Mouse (Mus musculus) embryonic facial prominence, embryonic 14.5 days (tissue): ENCODE results near the gene Mrnip. TPM values are rescaled to one million over a fixed set of nuclear protein-coding genes. Genes with fewer than 3 reads are reported as not detected.

Source experiments
- ATAC-seq: fragments of 200-750 bp; cut with Nextera tagmentation; 2 replicates; pipeline ENCODE4 v1.8.0; 2017; ENCODE audit warnings: low read depth, moderate number of reproducible peaks, moderate TSS enrichment
- DNase-seq: peaks from one replicate; pipeline ENCODE4 v3.0.0-alpha.2; 2015; ENCODE audit warnings: low spot score
- H3K27ac ChIP-seq: fragments of 300-500 bp; sonication (generic); replicated peaks from 2 replicates; pipeline ENCODE4 v1.5.1; 2014; ENCODE audit warnings: low read depth, mild to moderate bottlenecking, low read length, moderate library complexity
- H3K27me3 ChIP-seq: fragments of 300-500 bp; sonication (generic); replicated peaks from 2 replicates; pipeline ENCODE4 v1.6.1; 2014; ENCODE audit warnings: low read length; ENCODE audit not compliant: control insufficient read depth, insufficient read depth
- H3K36me3 ChIP-seq: fragments of 300-500 bp; sonication (generic); 2 replicates; pipeline ENCODE4 v1.6.1; 2014; ENCODE audit warnings: low read length, mixed read lengths; ENCODE audit not compliant: control insufficient read depth, insufficient read depth
- H3K4me1 ChIP-seq: fragments of 300-500 bp; sonication (generic); 2 replicates; pipeline ENCODE4 v1.6.1; 2014; ENCODE audit warnings: antibody characterized with exemption, low read length; ENCODE audit not compliant: control insufficient read depth, insufficient read depth
- H3K4me2 ChIP-seq: fragments of 300-500 bp; sonication (generic); 2 replicates; pipeline ENCODE4 v1.6.1; 2014; ENCODE audit warnings: low read depth, mild to moderate bottlenecking, low read length, moderate library complexity, mixed read lengths
- H3K4me3 ChIP-seq: fragments of 300-500 bp; sonication (generic); 2 replicates; pipeline ENCODE4 v1.5.1; 2014; ENCODE audit warnings: low read depth, mild to moderate bottlenecking, low read length
- H3K9ac ChIP-seq: fragments of 300-500 bp; sonication (generic); 2 replicates; pipeline ENCODE4 v1.6.1; 2014; ENCODE audit warnings: low read depth, mild to moderate bottlenecking, low read length, moderate library complexity, mixed read lengths
- H3K9me3 ChIP-seq: fragments of 300-500 bp; sonication (generic); 2 replicates; pipeline ENCODE4 v1.6.1; 2016; ENCODE audit warnings: low read length; ENCODE audit not compliant: control insufficient read depth
- WGBS: fragments of 180-500 bp; shearing (Covaris S2); extraction: QIAGEN DNeasy Blood & Tissue Kit; methylation state at CpG from one replicate; pipeline ENCODE4 v1.1.7; 2014; 5-methylcytosine and 5-hydroxymethylcytosine counted together
- polyA plus RNA-seq: library from polyadenylated mRNA; unstranded; fragments of >200 nt; fragmentation: Nextera tagmentation; extraction: Ambion mirVana; gene quantifications from 2 replicates; pipeline ENCODE4 v1.2.1, GENCODE M21; 2014

Mrnip gene
- polyA plus RNA-seq, 1 experiment from 2014 or later = 17.7 TPM

DNA sequence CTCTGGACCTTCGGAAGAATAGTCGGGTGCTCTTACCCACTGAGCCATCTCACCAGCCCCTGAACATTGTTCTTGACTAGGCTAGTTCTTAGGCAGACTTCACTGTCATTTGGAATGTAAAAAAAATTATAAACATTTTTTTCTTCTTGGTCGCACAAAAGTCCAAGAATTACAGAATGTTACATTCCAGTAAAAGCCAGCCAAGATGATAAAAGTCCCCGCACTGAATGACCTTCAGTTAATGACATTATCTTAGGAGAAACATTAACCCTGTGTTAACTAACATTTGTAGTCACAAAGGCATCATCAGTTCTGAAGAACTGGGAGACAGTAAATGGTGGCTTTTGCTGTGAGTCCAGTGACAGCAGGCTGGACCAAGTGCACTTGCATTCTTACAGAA lies 16.1 kb downstream of the Mrnip start:
- DNase-seq (no peak), ATAC-seq (no peak)
- no peak overlapping the region for H3K4me2 ChIP-seq
- no peaks in the 10 kb centered on the region for H3K9me3 ChIP-seq
- no peak overlapping the region for H3K9ac ChIP-seq
- WGBS = 79% methylated on average over 4 of the region's 4 CpGs
- H3K4me1 ChIP-seq = no peaks in the 10 kb centered on the region
- H3K27ac ChIP-seq = no peak overlapping the region
- H3K36me3 ChIP-seq = peaks cover 9% of the 10 kb centered on the region; the same call in 1 of the 2 replicates
- no peaks in the 10 kb centered on the region for H3K27me3 ChIP-seq
- H3K4me3 ChIP-seq = no peak overlapping the region

DNA sequence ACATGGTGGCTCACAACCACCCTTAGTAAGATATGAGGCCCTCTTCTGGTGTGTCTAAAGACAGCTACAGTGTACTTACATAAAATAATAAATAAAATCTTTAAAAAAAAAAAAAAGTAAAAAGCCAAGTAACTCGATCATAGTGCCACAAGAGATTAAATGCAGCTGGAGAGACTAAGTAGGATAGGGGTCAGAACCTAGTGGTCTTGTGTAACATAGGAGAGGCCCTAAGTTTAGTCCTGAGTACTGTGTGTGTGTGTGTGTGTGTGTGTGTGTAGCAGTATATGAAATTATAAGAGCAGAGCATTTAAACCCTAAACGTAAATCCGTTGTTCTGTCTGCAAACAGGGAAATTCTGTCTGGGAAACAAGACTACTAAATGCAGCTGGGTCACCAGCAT lies 18.0 kb downstream of the Mrnip start:
- DNase-seq (no peak), ATAC-seq (no peak)
- 73% methylated on average over 3 of the region's 3 CpGs for WGBS
- Histone ChIP-seq H3K9me3 (no peaks in the 10 kb centered on the region), H3K4me1 (no peaks in the 10 kb centered on the region), H3K9ac (no peak overlapping the region), H3K27me3 (no peaks in the 10 kb centered on the region), H3K36me3 (peaks cover 14% of the 10 kb centered on the region; the same call in 1 of the 2 replicates), H3K27ac (no peak overlapping the region), H3K4me2 (no peak overlapping the region), H3K4me3 (no peak overlapping the region)

DNA sequence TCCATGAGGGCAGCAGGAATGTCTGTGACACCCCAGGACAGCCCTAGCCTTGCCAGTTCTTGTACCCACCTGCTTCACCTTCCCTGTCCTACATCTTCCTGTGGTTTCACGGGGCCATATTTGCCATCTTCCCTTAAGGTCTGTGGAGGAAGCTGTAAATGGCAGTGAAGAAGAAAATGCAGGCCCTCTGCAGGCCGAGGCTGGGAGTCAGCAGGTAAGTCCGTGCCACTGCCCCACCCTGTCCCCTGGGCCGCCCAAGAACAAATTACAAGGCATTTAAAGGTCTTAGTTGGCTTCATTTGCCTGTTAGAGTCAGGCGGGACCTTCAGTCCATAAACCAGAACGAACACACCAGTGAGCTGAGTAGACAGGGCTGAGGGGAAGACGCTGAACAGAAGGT lies 19.8 kb downstream of the Mrnip start:
- ATAC-seq = no peak
- Histone ChIP-seq H3K4me3 (no peak overlapping the region), H3K27ac (no peak overlapping the region), H3K9me3 (no peaks in the 10 kb centered on the region), H3K36me3 (peaks cover 31% of the 10 kb centered on the region), H3K4me2 (no peak overlapping the region), H3K9ac (no peak overlapping the region), H3K4me1 (no peaks in the 10 kb centered on the region), H3K27me3 (no peaks in the 10 kb centered on the region)
- 76% methylated on average over 7 of the region's 7 CpGs for WGBS
- no peak for DNase-seq

DNA sequence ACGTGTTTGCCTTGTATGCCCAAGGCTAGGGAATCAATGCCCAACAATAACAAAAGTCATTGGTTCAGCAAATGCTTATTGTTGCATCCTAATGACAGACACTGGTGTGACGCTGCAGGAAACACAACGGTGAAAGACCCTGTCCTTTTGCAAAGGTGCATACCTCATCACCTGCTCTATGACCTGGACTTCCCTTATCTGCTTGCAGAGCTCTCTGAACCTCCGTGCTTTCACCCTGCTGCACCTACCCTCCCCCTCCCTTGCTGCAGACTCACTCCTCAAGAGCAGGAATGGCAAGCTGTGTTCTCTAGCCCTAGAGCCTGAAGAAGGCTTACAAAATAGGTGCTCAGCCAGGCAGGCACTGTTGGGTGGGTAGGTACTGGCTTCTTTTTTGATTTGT lies 20.5 kb downstream of the Mrnip start:
- H3K27me3 ChIP-seq = no peaks in the 10 kb centered on the region
- no peak overlapping the region for H3K9ac ChIP-seq
- no peak overlapping the region for H3K27ac ChIP-seq
- no peaks in the 10 kb centered on the region for H3K9me3 ChIP-seq
- DNase-seq = no peak
- H3K36me3 ChIP-seq = peaks cover 38% of the 10 kb centered on the region
- H3K4me2 ChIP-seq = no peak overlapping the region
- no peak for ATAC-seq
- no peaks in the 10 kb centered on the region for H3K4me1 ChIP-seq
- 85% methylated on average over 4 of the region's 4 CpGs for WGBS
- H3K4me3 ChIP-seq = no peak overlapping the region

DNA sequence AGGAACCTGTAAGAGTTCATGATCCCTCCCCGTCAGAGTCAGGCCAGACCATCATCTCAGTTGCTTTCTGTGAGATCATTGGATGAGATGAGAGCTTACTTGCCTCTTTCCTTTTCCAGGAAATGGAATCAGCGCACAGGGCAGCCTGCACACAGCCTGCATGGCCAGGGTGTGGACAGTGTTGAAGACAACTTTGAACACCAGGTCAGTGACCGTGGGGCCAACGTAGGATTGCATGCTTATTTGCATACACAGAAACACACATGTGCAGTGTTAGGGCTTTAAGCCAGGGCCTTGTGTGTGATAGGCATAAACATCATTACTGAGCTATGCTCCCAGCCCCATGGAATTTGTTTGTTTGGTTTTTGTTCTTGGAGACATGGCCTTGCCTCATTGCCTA lies 23.3 kb downstream of the Mrnip start:
- no peak for ATAC-seq
- no peaks in the 10 kb centered on the region for H3K27me3 ChIP-seq
- H3K9ac ChIP-seq = no peak overlapping the region
- DNase-seq = no peak
- no peaks in the 10 kb centered on the region for H3K9me3 ChIP-seq
- H3K27ac ChIP-seq = no peak overlapping the region
- H3K4me2 ChIP-seq = no peak overlapping the region
- peaks cover 65% of the 10 kb centered on the region for H3K36me3 ChIP-seq
- 77% methylated on average over 4 of the region's 4 CpGs for WGBS
- no peaks in the 10 kb centered on the region for H3K4me1 ChIP-seq
- H3K4me3 ChIP-seq = no peak overlapping the region

DNA sequence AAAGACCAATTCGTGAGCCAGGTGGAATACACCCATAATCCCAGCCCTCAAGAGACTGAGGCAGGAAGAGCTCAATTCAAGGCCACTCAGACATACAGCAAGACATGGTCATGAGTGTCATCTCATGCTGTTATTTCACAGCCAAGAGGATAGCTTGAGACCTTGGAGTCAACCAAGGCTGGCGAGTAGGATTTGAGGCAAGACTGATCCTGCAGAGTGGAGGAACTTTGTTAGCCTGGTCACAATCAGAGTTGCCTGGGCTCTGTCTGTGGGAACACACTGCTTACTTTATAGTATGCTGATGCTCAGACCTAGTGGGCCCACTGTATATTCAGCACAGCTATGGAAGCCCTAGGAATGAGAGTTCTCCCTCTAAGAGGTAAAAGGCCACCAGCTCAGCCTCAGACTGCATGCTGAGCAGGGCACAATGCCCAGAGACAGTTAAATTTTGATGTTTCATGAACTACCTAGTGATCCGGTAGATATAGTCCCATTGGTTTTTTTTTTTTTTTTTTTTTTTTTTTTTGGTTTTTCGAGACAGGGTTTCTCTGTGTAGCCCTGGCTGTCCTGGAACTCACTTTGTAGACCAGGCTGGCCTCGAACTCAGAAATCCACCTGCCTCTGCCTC lies 24.1 kb downstream of the Mrnip start:
- no peak overlapping the region for H3K27ac ChIP-seq
- 78% methylated on average over 3 of the region's 5 CpGs for WGBS
- H3K4me1 ChIP-seq = no peaks in the 10 kb centered on the region
- no peaks in the 10 kb centered on the region for H3K27me3 ChIP-seq
- no peaks in the 10 kb centered on the region for H3K9me3 ChIP-seq
- ATAC-seq = no peak
- H3K9ac ChIP-seq = no peak overlapping the region
- no peak overlapping the region for H3K4me3 ChIP-seq
- DNase-seq = no peak
- peaks cover 73% of the 10 kb centered on the region for H3K36me3 ChIP-seq
- no peak overlapping the region for H3K4me2 ChIP-seq

DNA sequence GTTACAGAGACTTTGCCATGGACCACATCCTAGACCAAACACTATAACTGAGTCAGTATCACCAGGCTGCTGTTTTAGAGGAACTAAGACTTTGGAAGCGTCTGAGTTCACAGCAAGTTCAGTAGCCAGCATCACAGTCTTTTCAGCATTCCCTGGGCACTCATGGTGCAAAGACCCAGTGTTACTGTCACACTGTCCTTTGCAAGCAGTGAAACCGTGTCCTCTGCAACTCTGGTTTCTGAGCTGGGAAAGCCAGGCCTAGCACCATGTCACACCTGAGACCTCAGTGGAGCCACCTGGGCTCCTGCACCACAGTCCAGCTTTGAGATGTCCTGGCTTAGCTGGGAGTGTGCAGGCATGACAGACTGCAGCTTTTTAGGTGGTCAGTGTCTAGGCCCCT lies 24.7 kb downstream of the Mrnip start:
- no peaks in the 10 kb centered on the region for H3K9me3 ChIP-seq
- 98% methylated on average over 2 of the region's 2 CpGs for WGBS
- no peak overlapping the region for H3K4me2 ChIP-seq
- H3K36me3 ChIP-seq = peaks cover 79% of the 10 kb centered on the region
- H3K27ac ChIP-seq = no peak overlapping the region
- H3K27me3 ChIP-seq = no peaks in the 10 kb centered on the region
- H3K9ac ChIP-seq = no peak overlapping the region
- no peaks in the 10 kb centered on the region for H3K4me1 ChIP-seq
- ATAC-seq (no peak), DNase-seq (no peak)
- no peak overlapping the region for H3K4me3 ChIP-seq

DNA sequence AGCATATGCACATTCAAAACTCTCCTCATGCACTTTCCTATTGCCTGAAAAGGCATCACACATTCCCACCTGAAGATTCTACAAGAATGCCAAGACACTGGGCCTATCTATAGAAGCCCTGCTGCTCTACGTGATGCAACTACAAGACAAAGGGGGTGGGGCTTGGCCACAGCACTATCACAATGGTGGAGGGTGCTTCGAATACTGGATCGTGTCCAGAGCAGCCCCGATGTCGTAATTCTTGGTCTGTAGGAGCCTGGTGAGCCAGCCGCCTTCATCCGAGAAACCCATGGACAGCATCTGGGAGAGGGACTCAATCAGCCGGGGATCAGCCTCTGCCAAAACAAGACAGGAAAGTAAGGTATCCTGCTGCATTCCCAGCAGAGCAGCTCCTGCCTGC lies 26.4 kb downstream of the Mrnip start:
- Histone ChIP-seq H3K27ac (no peak overlapping the region), H3K9me3 (no peaks in the 10 kb centered on the region), H3K9ac (no peak overlapping the region), H3K4me2 (no peak overlapping the region), H3K36me3 (peaks cover 87% of the 10 kb centered on the region), H3K4me1 (no peaks in the 10 kb centered on the region), H3K4me3 (no peak overlapping the region), H3K27me3 (no peaks in the 10 kb centered on the region)
- WGBS = 83% methylated on average over 8 of the region's 8 CpGs
- ATAC-seq (no peak), DNase-seq (no peak)

DNA sequence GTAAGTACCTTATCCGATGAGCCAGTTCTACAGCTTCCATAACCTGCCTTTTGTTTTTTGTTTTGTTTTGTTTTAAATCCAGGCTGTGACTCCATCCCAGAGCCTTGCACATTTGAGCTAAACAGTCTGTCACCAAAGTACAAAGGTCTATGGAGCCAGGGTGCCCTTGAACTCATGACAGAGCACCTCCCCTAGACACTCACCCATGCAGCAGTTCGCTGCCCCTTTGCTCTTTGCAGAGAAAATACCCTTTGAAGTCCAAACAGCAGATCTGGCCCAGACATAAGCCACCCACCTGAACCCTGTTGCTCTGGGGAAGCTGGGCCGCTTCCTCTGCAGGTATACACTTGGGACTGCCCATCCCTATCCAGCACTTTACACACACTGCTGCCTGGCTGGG lies 27.3 kb downstream of the Mrnip start:
- no peak overlapping the region for H3K4me3 ChIP-seq
- H3K36me3 ChIP-seq = peaks cover 96% of the 10 kb centered on the region
- no peaks in the 10 kb centered on the region for H3K27me3 ChIP-seq
- ATAC-seq (no peak), DNase-seq (no peak)
- no peaks in the 10 kb centered on the region for H3K4me1 ChIP-seq
- H3K9me3 ChIP-seq = no peaks in the 10 kb centered on the region
- no peak overlapping the region for H3K9ac ChIP-seq
- no peak overlapping the region for H3K27ac ChIP-seq
- 93% methylated on average over 3 of the region's 3 CpGs for WGBS
- no peak overlapping the region for H3K4me2 ChIP-seq
